Mouse (Mus musculus) hindbrain, embryonic 14.5 days (tissue): ENCODE measurements around the gene Ano8. TPM values are rescaled to one million over a fixed set of nuclear protein-coding genes. Genes with fewer than 3 reads are reported as not detected.
"Not testable (repeated sequence)": the region's sequence is repeated elsewhere in the genome, so short reads cannot be mapped to it uniquely, and the experiment has no call there.

ENCODE experiments used
- ATAC-seq: fragments of 200-750 bp; cut with Nextera tagmentation; 2 replicates; pipeline ENCODE4 v1.8.0; 2017; ENCODE audit warnings: moderate number of reproducible peaks, mild to moderate bottlenecking, moderate TSS enrichment, moderate library complexity; ENCODE audit not compliant: low FRiP score
- DNase-seq: peaks from one replicate; pipeline ENCODE4 v3.0.0-alpha.2; 2015; ENCODE audit warnings: low spot score
- H3K27ac ChIP-seq: fragments of 300-500 bp; sonication (generic); 2 replicates; pipeline ENCODE4 v1.5.1; 2014; ENCODE audit warnings: mild to moderate bottlenecking, moderate library complexity
- H3K27me3 ChIP-seq: fragments of 300-500 bp; sonication (generic); 2 replicates; pipeline ENCODE4 v1.6.1; 2014; ENCODE audit warnings: mild to moderate bottlenecking, low read length, mixed read lengths; ENCODE audit not compliant: control insufficient read depth, insufficient read depth
- H3K36me3 ChIP-seq: fragments of 300-500 bp; sonication (generic); replicated peaks from 2 replicates; pipeline ENCODE4 v1.6.1; 2014; ENCODE audit not compliant: control insufficient read depth, insufficient read depth
- H3K4me1 ChIP-seq: fragments of 300-500 bp; sonication (generic); replicated peaks from 2 replicates; pipeline ENCODE4 v1.6.1; 2014; ENCODE audit warnings: antibody characterized with exemption, low read length, mixed read lengths; ENCODE audit not compliant: control insufficient read depth, insufficient read depth
- H3K4me2 ChIP-seq: fragments of 300-500 bp; sonication (generic); replicated peaks from 2 replicates; pipeline ENCODE4 v1.6.1; 2014; ENCODE audit warnings: mild to moderate bottlenecking, moderate library complexity
- H3K4me3 ChIP-seq: fragments of 300-500 bp; sonication (generic); replicated peaks from 2 replicates; pipeline ENCODE4 v1.5.1; 2014; ENCODE audit warnings: mild to moderate bottlenecking, low read length
- H3K9ac ChIP-seq: fragments of 300-500 bp; sonication (generic); 2 replicates; pipeline ENCODE4 v1.6.1; 2014
- H3K9me3 ChIP-seq: fragments of 300-500 bp; sonication (generic); 2 replicates; pipeline ENCODE4 v1.6.1; 2016; ENCODE audit warnings: low read length; ENCODE audit not compliant: control insufficient read depth
- WGBS: fragments of 180-500 bp; shearing (Covaris S2); extraction: QIAGEN DNeasy Blood & Tissue Kit; methylation state at CpG from one replicate; pipeline ENCODE4 v1.1.7; 2014; 5-methylcytosine and 5-hydroxymethylcytosine counted together
- polyA plus RNA-seq: library from polyadenylated mRNA; unstranded; fragments of >200 nt; fragmentation: Nextera tagmentation; extraction: Ambion mirVana; gene quantifications from 2 replicates; pipeline ENCODE4 v1.2.1, GENCODE M21; 2014

Gene Ano8
- polyA plus RNA-seq: 8.5 and 10.6 TPM in 2 replicates

GRCm38 (mm10) chr8:71485142-71486135, at the start of gene Ano8:
Gene Ano8 (minus strand): TSS chr8:71485963.
- Histone ChIP-seq H3K9ac (peak within 1 kb of the TSS; percentile 99), H3K36me3 (peaks cover 29% of the 10 kb centered on the region), H3K27me3 (no peaks in the 10 kb centered on the region), H3K4me1 (peaks cover 26% of the 10 kb centered on the region), H3K4me3 (peak within 1 kb of the TSS; percentile 90), H3K4me2 (peak within 1 kb of the TSS; percentile 84), H3K27ac (peak within 1 kb of the TSS; percentile 86), H3K9me3 (no peaks in the 10 kb centered on the region)
- WGBS: 5% methylated on average over 55 of the region's 58 CpGs
- DNase-seq (peak; percentile 83), ATAC-seq (peak; percentile 75)

GRCm38 (mm10) chr8:71534263-71534810, 48.6 kb upstream of the Ano8 start:
- H3K36me3 ChIP-seq: no peaks in the 10 kb centered on the region
- ATAC-seq: 0 out of 2 replicates have a peak, but pooled peaks have one; percentile 22
- 32% methylated on average over 3 of the region's 3 CpGs for WGBS
- H3K9ac ChIP-seq: no peak overlapping the region
- no peak for DNase-seq
- 0 out of 2 replicates have a peak, but pooled peaks cover 6% of the 10 kb centered on the region for H3K4me1 ChIP-seq
- H3K9me3 ChIP-seq: no peaks in the 10 kb centered on the region
- H3K27ac ChIP-seq: no peak overlapping the region
- H3K4me3 ChIP-seq: no peak overlapping the region
- no peak overlapping the region for H3K4me2 ChIP-seq
- peaks cover 23% of the 10 kb centered on the region for H3K27me3 ChIP-seq

- H3K4me1 ChIP-seq, H3K36me3 ChIP-seq, ATAC-seq, H3K9me3 ChIP-seq, H3K27ac ChIP-seq, H3K4me2 ChIP-seq, H3K9ac ChIP-seq, H3K4me3 ChIP-seq: not testable (repeated sequence)
- peak; percentile 50 for DNase-seq
- peaks cover 16% of the 10 kb centered on the region for H3K27me3 ChIP-seq
- WGBS: 70% methylated on average over 5 of the region's 12 CpGs
Measured at GRCm38 (mm10) chr8:71530735-71531467, 45.1 kb upstream of the Ano8 start.

- no peaks in the 10 kb centered on the region for H3K9me3 ChIP-seq
- DNase-seq (no peak), ATAC-seq (no peak)
- no peak overlapping the region for H3K9ac ChIP-seq
- H3K27ac ChIP-seq: peak overlapping the region; percentile 18; the same call in 1 of the 2 replicates
- H3K4me3 ChIP-seq: no peak overlapping the region
- peaks cover 33% of the 10 kb centered on the region for H3K27me3 ChIP-seq
- no peak overlapping the region for H3K4me2 ChIP-seq
- 83% methylated on average over 11 of the region's 11 CpGs for WGBS
- no peaks in the 10 kb centered on the region for H3K36me3 ChIP-seq
- no peaks in the 10 kb centered on the region for H3K4me1 ChIP-seq
Measured at GRCm38 (mm10) chr8:71528362-71529073, 42.8 kb upstream of the Ano8 start.

GRCm38 (mm10) chr8:71527162-71527870, 41.6 kb upstream of the Ano8 start:
- Histone ChIP-seq H3K36me3 (no peaks in the 10 kb centered on the region), H3K4me3 (no peak overlapping the region), H3K9me3 (no peaks in the 10 kb centered on the region), H3K27me3 (peaks cover 36% of the 10 kb centered on the region), H3K27ac (no peak overlapping the region), H3K9ac (no peak overlapping the region), H3K4me2 (no peak overlapping the region), H3K4me1 (no peaks in the 10 kb centered on the region)
- ATAC-seq: no peak
- no peak for DNase-seq
- 49% methylated on average over 3 of the region's 3 CpGs for WGBS

GRCm38 (mm10) chr8:71526272-71526671, 40.5 kb upstream of the Ano8 start:
- 4% methylated on average over 6 of the region's 6 CpGs for WGBS
- H3K4me2 ChIP-seq: no peak overlapping the region
- DNase-seq: no peak
- H3K4me3 ChIP-seq: no peak overlapping the region
- ATAC-seq: no peak
- H3K4me1 ChIP-seq: no peaks in the 10 kb centered on the region
- no peaks in the 10 kb centered on the region for H3K36me3 ChIP-seq
- H3K27ac ChIP-seq: no peak overlapping the region
- H3K9ac ChIP-seq: no peak overlapping the region
- H3K27me3 ChIP-seq: peaks cover 36% of the 10 kb centered on the region
- no peaks in the 10 kb centered on the region for H3K9me3 ChIP-seq

DNA sequence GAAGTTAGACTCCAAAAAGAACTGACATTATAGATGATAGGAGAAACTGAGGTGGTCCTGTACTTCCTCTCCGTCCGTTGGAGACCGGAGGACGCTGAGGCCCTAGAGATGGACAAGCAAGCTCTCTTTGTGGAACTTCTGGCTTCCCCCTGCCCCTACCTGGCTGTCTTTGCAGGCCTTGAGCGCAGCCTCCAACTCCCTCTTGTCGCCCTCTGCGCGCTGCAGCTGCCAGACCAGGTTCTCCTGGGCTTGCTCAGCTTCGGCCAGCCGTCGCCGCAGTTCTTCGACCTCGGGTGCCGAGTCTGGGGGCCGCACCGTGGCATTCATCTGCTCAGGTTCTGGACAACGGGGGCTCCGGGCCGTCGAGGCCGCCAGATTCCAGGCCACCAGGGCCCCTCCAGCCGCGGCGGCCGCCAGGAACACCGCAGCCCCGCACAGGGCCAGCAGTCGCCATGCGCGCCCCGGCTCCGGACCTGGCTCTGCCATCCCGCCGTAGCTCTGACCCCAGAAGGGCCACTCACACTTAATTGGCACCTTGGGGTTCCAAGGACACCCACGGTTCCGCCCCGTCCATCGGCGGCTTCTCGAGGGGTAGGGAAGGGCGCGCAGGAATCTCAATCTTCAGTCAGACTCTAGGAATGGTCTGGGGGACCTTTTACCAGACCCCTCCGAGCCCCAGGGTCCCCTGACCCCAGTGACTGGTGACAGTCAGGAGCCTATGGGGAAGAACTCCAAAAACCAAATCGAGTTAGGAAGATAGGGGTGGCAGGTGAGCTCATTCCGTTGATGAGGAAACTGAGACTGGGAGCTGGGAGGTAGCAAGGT, 39.7 kb upstream of the Ano8 start, which contains the start of gene Ccdc194:
Gene Ccdc194 (minus strand): TSS at position 486 of the 825 bp plus-strand sequence.
- Histone ChIP-seq H3K36me3 (no peaks in the 10 kb centered on the region), H3K4me2 (0 out of 2 replicates have a peak within 1 kb of the TSS, but pooled peaks have one; percentile 5), H3K27me3 (peaks cover 40% of the 10 kb centered on the region), H3K9me3 (no peaks in the 10 kb centered on the region), H3K4me1 (no peaks in the 10 kb centered on the region), H3K9ac (no peak within 1 kb of the TSS), H3K4me3 (no peak within 1 kb of the TSS), H3K27ac (no peak within 1 kb of the TSS)
- 7% methylated on average over 46 of the region's 46 CpGs for WGBS
- DNase-seq (no peak), ATAC-seq (no peak)
